Mouse (Mus musculus): ENCODE measurements at regions not wholly inside any gene's neighbourhood (a gene's known extent, or its start where the extent isn't known, plus 50 kb on each side); places are given as distances from the start of the nearest gene placed in this dataset.
"Not testable (repeated sequence)": the region's sequence is repeated elsewhere in the genome, so short reads cannot be mapped to it uniquely, and the experiment has no call there.

DNA sequence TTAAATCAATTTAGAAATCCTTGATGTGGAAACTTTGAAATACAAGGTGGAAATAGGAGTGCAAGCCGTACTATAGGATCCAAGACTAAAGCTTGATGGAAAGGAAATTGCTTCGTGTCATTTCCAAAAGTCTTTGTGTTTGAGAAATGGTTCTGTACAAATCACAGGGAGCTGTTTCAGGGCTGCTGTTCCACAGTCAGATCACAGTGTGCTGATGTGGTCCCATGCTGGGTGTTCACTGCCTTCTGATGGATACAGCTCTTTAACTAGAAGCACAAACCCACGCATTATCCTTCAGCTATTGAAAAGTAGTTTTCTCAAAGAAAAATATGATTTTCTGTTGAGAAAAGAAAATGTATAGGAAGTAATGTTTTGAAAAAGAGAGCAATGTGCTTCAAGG is 391.3 kb downstream of the Arl4a start:
- DNase-seq: no peak
- intact Hi-C loops (cut with DNase I; ENCODE audit: low total_unique reads): no loop called here

DNA sequence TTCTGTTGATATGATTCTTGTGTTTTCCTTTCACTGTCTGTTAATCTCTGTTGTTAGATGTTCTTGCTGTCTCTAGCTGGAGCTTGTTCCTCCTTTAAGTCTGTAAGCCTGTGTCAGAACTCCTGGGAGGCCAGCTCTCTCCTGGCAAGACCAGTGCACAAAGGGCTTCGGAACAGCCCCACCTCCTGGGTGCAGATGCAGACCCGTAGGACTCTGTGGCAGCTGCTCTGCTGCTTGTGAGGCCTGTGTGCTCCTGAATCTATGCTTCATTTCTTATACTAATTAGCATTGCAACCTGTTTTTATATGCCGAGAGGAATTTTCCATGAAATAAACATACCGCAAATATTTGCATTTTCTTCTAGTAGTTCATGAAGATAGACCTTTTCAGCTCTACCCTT is 392.2 kb downstream of the Arl4a start:
- intact Hi-C loops (cut with DNase I; ENCODE audit: low total_unique reads): no loop called here
- no peak for DNase-seq

DNA sequence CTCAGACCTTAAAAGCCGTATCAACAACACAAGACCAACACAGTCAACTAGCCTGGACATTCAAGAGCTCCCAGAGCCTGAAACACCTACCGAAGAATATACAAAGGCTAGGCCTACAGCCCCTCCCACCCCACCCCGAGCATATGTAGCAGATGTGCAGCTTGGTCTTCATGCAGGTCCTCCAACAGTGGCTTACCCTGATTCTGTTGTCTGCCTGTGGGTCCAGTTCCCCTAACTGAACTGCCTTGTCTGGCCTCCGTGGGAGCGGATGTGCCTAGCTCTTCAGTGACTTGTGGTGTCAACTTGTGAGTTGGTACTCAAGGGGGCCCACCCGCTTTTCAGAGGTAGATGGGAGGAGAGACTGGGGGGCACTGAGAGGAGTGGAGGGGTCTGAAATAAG is 398.6 kb downstream of the Arl4a start:
- intact Hi-C loops (cut with DNase I; ENCODE audit: low total_unique reads): no loop called here
- DNase-seq: no peak

DNA sequence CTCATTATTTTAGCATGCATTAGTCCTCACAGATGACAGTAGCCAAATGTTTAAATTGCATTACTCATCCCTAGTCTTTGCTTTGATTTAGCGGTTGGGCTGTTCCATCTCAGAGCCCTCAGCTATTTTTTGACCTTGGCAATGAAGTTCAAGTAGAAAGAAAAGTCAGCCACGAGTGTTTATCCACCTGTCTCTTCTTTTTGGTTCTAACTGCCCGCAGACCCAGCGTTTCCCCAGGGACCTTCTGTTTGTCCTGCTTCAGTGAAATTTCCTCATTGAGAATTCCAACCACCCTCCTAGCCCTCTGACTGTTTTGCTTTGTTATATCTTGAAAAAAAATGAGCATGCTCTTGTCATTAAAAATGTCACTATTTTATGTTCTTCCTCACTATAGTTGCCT is 403.5 kb downstream of the Arl4a start:
- intact Hi-C loops (cut with DNase I; ENCODE audit: low total_unique reads): no loop called here
- no peak for DNase-seq

DNA sequence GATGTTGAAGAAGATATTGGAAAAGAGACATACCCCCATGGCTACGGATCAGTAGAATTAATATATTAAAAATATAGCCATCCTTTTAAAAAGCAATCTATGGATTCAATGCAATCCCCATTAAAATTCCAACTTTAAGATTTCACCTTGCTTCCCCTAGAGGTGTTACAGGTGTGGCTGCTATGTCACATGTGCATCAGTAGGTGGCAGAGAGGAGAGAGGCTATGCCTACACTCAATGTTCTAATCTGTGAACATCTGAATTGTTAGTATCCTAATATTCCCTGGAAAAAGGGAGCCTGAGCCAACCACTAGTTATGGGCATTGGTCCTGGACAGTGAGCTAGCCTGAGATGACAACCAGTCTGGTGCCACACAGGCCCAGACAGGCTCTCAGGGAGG is 416.6 kb downstream of the Arl4a start:
- intact Hi-C loops (cut with DNase I; ENCODE audit: low total_unique reads): no loop called here
- no peak for DNase-seq

DNA sequence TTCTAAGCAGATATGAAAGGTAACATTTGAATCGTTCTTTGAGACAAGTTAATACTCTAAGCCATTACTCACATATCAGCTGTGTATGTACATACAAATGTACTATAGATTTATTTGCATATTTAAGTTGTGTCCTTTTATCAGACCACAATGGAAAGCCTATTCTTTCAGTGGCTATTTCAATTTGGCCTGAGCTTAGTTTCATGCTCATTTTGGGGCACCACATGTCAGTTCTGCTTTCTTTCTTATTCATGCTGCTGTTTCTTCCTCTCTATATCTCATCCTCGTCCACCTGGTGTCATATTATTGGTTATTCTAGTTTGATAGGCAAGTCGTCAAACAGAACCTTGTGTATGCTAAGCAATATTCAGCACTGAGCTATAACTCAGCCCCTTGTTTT is 432.5 kb downstream of the Arl4a start:
- intact Hi-C loops (cut with DNase I; ENCODE audit: low total_unique reads): no loop called here

DNA sequence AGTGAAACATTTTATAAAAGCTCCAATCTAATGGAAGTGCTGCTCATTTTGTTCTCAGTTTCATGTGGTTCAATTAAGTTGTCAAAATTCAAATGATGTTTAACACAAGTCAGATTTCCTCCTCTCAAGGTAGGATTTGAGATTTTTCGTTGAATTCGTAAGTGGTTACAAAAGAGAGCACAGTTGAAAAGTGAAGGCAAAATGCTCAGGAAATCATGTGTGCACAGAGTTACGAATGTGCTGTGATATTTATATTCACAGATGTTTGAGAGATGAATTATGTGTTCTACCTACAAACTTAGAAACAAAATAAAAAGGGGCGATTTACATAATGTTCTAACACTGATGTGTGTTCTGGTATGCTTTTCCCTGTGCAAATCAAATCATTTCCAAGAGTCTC is 433.1 kb downstream of the Arl4a start:
- intact Hi-C loops (cut with DNase I; ENCODE audit: low total_unique reads): no loop called here
- no peak for DNase-seq

More for the DNA sequence above, 432.5 kb downstream of the Arl4a start:
- no peak for DNase-seq

DNA sequence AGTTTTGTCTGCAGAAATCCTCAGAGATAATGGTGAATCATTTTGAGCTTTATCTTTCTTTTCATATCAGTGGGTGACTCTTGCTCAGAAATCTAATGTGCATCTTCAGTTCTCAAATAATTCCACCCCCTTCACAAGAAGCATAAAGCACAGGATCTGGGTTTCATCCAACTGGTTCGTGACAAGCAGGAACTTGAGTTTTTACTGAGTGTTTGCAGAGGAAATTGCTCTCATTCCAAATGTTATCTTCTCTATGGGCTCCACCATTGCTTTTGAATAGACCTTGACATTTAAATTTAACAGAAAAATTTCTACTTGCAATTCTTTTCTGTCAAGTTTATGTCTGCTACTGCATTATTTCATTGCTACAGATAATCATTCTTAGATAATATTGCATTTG is 443.1 kb downstream of the Arl4a start:
- no peak for DNase-seq
- intact Hi-C loops (cut with DNase I; ENCODE audit: low total_unique reads): no loop called here

DNA sequence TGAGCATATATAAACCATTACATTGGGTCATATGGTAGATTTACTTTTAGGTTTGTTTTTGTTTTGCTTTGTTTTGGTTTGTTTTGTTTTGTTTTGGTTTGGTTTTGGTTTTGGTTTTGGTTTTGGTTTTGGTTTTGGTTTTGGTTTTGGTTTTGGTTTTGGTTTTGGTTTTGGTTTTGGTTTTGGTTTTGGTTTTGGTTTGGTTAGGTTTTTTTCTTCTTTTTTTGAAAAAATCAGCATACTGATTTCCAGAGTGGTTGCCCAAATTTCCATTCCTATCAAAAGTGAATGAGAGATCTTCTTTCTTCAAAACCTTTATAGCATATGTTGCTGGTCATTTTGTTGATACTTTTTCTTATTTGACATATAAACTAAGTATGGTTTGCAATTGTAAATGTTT is 444.0 kb downstream of the Arl4a start:
- DNase-seq; intact Hi-C loops (cut with DNase I; ENCODE audit: low total_unique reads): not testable (repeated sequence)

DNA sequence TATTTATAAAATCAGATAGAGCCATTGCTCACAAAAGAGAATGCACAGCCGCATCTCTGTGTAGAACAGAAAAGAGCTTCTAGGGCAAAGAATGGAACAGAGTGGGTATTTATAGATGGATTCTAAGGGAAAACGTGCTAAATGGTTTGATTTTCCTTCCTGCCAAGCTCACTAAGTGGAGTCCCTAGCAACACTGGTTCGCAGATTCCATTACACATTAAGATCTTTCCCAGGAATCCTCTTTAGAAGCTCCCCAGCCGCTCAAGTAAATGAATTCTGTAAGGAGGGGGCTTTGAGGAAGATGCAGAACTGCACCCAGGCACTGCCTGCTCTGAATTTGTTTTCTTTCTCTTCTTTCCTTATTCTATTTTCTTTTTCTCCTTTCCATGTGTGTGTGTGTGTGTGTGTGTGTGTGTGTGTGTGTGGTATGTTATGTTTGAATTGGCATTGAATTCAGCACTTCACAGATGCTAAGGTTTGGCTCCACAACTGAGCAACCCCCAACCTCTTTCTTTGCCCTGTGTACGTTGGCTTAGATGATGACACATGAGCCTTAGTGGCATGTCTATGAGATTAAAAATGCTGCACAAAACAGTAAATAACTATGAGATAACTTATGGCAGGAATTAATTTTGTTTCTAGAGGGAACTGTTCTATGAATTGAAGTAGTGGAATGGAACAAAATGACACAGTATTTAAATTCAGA is 450.5 kb downstream of the Arl4a start:
- intact Hi-C loops (cut with DNase I; ENCODE audit: low total_unique reads): no loop called here
- no peak for DNase-seq

DNA sequence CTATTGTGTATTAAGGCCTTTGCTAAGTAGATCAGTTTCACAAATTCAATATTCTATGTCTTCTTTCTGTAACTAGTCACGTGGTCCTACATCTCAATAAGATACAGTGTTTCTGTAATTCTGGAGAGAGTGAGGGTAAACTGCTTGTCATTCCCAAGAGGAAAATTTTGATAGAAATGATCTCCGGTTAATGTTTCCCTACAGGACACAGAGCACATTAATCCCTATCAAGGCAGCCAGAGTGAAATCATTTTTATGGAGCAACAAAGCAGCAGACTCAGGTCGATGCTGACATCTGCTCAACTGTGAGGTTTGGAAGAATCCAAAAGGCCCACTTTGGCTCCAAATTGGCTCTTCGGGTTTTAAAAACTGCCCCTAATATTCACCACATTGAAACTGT is 451.7 kb downstream of the Arl4a start:
- intact Hi-C loops (cut with DNase I; ENCODE audit: low total_unique reads): no loop called here
- DNase-seq: no peak

DNA sequence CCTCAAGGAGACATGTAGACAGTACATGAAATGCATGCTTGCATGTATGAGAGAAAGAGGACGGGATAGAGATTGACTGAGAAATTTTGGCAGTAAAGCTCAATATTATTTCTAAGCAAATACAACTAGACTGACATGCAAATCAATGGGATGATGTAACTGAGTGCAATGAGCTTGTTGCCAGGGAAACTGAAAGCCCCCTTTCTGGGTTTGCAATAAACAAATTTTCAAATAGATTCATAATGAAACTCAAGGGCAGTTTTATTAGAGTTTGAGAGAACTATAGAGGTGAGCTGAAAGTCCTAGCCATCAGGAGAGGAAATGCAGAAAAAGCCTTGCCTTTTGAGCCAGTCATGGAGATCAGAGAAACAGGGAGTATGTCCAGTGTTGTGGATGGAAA is 460.2 kb downstream of the Arl4a start:
- no peak for DNase-seq
- intact Hi-C loops (cut with DNase I; ENCODE audit: low total_unique reads): no loop called here

DNA sequence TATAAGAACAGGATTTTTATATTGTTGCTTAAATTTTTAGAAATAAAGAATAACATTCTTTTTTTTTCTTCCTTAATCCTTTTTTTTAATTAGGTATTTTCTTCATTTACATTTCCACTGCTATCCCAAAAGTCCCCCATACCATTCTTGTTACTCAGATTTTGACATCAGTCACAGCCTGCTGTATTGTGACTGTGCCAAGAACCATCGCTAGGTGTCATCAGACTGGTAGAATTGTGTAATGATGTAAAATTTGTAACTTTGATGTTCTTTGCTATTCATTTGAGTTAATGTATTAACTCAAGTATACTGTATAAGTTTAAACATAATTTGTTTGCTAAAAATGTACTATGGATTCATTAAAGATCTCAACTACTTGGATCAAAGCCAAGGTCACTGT is 465.0 kb downstream of the Arl4a start:
- no peak for DNase-seq
- intact Hi-C loops (cut with DNase I; ENCODE audit: low total_unique reads): no loop called here

DNA sequence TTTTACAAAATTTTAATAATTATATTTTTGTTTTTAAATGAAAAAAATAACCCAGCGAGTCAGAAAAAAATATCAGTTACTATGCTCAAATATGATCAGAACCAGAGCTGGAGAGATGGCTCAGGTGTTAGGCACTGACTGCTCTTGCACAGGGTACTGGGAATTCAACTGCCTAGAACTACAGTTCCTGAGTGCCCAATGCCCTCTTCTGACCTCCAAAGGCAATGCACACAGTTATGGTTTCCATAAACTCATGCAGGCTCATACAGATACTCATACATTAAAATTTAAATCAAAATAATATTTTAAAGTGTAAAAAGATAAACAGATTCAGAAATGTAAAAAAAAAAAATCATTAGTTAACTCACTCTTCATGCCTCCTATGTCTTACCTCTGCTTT is 465.7 kb downstream of the Arl4a start:
- intact Hi-C loops (cut with DNase I; ENCODE audit: low total_unique reads): no loop called here
- no peak for DNase-seq

DNA sequence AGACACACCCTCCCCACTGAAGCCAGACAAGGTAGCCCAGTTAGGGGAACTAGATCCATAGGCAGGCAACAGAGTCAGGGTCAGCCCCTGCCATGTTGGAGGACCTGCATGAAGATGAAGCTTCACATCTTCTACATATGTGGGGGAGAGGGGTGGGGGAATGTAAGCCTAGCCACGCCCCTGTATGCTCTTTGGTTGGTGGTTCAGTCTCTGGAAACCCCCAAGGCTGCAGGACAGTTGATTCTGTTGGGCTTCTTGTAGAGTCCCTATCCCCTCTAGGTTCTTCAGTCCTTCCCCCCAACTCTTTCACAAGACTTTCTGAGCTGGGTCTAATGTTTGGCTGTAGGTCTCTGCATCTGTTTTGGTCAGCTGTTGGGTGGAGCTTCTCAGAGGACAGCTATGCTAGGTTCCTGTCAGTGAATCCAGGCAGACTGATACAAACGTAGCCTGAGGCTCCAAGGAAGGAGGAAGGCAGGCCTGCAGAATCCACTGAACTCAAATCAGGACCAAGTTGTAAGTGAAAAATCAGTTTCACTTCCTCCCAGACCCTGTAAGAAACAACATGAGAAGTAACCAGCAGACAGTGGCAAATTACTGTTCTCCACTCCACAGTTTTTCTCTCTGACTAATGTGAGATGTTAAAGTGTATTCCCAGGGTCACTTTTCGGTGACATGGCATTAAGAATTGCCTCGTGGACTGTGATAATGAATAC is 476.9 kb downstream of the Arl4a start:
- intact Hi-C loops (cut with DNase I; ENCODE audit: low total_unique reads): no loop called here

DNA sequence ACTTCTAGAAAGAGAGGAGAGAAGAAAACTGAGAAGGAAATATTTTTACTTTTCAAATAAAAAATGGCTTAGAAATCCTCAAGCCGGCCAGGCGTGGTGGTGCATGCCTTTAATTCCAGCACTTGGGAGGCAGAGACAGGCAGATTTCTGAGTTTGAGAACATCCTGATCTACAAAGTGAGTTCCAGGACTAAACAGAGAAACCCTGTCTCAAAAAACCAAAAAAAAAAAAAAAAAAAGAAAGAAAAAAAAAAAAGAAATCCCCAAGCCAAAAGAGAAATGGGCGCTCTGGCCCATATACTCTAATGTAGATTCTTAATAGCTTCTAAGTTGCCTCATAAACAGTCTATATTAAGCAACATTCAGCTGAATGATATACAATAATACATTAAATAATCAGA is 479.3 kb downstream of the Arl4a start:
- intact Hi-C loops (cut with DNase I; ENCODE audit: low total_unique reads): no loop called here
- no peak for DNase-seq

More for the DNA sequence above, 476.9 kb downstream of the Arl4a start:
- no peak for DNase-seq

DNA sequence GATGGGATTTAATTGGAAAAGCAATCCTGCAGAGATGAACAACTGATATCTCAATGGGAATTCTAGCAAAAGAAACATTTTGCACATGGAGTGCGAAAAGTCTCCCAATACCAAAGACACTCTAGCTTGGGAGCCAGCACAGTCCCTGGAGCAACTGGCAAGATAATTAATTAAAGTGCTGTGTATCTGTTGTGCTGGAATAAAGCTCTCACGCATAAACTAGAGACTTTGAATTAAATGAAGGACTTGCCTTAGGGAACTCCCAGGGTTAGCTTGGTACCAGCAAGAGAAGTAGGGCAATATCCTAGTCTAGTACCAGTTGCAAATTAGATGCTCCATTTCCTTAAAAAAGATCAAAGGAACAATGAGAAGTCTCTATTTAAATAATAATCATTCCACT is 501.5 kb downstream of the Arl4a start:
- intact Hi-C loops (cut with DNase I; ENCODE audit: low total_unique reads): no loop called here
- no peak for DNase-seq

DNA sequence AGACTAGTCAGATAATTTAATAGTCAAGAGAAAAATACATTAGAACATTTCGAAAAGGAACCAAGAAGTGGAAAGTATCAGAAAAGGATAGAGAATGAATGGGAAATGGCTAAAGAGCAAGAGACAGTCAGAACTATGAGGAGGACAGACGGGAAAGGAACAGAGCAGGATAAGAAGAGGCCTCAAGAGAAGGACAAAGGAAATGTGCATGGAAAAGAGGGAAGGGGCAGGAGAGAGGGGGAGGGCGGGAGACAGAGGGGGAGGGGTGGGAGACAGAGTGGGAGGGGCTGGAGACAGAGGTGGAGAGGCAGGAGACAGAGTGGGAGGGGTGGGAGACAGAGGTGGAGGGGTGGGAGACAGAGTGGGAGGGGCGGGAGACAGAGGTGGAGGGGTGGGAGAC is 509.7 kb downstream of the Arl4a start:
- no peak for DNase-seq
- intact Hi-C loops (cut with DNase I; ENCODE audit: low total_unique reads): no loop called here

DNA sequence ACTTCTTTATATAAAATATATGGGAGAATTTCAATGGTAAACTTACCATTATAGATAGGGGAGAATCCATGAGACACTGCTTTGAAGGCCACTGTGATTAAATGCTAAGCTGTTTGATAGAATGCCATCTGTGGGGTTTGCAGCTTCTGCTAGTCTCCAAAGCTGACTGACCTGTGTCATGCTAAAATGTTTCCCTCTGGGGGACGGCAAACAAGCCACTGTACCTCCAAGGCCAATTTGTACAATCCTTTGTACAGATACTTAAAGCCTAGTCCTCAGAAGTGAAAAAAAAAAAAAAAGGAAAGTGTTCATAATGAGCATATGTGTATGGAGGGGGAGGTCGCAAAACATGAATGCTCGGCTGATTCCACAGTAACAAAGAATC is 510.6 kb downstream of the Arl4a start:
- no peak for DNase-seq
- intact Hi-C loops (cut with DNase I; ENCODE audit: low total_unique reads): no loop called here

DNA sequence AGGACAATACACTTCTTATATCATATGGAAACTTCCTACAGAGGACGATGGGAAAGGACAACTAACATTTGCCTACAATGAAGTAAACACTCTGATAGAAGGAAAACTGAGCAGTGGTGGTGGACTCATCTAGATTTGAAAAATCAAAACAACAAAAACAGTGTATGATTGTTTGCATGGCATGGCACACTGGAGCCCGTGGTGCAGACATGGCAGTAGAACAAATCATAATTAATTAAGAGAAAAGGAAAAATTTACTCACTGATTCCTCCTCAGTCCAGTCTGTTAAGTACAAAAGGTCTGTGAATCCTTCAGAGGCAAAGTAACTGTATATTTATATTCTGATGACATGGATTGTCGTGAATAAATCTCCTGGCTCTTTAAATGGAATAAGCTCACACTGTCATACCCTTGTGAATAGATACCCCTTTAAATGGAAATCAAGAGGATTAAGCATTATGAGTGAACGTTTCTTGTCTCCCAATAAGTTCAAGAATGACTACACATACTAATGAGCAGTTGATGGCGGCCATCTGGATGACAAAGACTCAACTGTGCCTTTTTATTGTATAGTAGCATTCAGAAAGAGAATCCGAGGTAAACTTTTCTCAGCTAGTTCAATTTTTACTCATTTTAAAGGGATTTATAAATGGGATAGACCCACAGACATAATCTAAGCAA is 511.1 kb downstream of the Arl4a start:
- intact Hi-C loops (cut with DNase I; ENCODE audit: low total_unique reads): no loop called here
- DNase-seq: no peak

DNA sequence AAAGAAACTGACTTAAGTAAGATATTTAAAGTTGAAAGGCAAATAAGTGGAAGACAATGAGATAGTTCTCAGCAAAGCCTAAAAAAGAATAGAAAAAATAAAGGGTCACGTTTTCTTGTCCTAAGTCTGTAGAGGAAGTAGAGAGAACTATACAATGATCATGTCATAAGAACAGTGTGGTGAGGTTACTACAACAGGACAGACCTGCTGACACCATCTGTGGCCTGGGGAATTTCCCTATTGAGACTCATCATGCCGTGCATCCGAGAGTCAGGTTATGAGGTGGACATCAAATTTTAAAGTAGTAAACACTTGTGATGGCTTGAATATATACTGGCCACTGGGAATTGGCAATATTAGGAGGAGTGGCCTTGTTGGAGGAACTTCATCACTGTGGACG is 522.1 kb downstream of the Arl4a start:
- no peak for DNase-seq
- intact Hi-C loops (cut with DNase I; ENCODE audit: low total_unique reads): loop anchor here (10.0 kb wide), 1 partner anchor 559 kb away; no protein-coding TSS in a partner anchor
